Mouse (Mus musculus): ENCODE data around the gene Tbx1. TPM values are rescaled to one million over a fixed set of nuclear protein-coding genes. Genes with fewer than 3 reads are reported as not detected.

The Tbx1 gene
- total RNA-seq, 2 experiments from 2014 or later = 0.20 TPM; not detected in 1

- DNase-seq = no peak
Observed at GRCm38 (mm10) chr16:18587847-18588737, 2.4 kb downstream of the Tbx1 start.

- no peak for DNase-seq
Observed at GRCm38 (mm10) chr16:18586906-18587546, 3.4 kb downstream of the Tbx1 start.

- DNase-seq = no peak
Observed at GRCm38 (mm10) chr16:18586076-18586905, 4.2 kb downstream of the Tbx1 start.

- no peak for DNase-seq
Observed at GRCm38 (mm10) chr16:18585676-18586075, 4.8 kb downstream of the Tbx1 start.

- DNase-seq = no peak
Observed at GRCm38 (mm10) chr16:18584901-18585510, 5.5 kb downstream of the Tbx1 start.

GRCm38 (mm10) chr16:18583673-18584357 lies 6.7 kb downstream of the Tbx1 start:
- no peak for DNase-seq

GRCm38 (mm10) chr16:18583169-18583568 lies 7.3 kb downstream of the Tbx1 start:
- DNase-seq = no peak

- no peak for DNase-seq
Observed at GRCm38 (mm10) chr16:18582426-18583148, 7.9 kb downstream of the Tbx1 start.

GRCm38 (mm10) chr16:18581623-18582205 lies 8.8 kb downstream of the Tbx1 start:
- peak in 1 of 2 experiments; percentile 51 for DNase-seq

- no peak for DNase-seq
Observed at GRCm38 (mm10) chr16:18581050-18581622, 9.3 kb downstream of the Tbx1 start.

GRCm38 (mm10) chr16:18580389-18580788 lies 10.1 kb downstream of the Tbx1 start:
- DNase-seq = no peak

- no peak for DNase-seq
Observed at GRCm38 (mm10) chr16:18577599-18578160, 12.8 kb downstream of the Tbx1 start.

GRCm38 (mm10) chr16:18577071-18577470 lies 13.4 kb downstream of the Tbx1 start:
- no peak for DNase-seq

- peak; percentile 52 to 64 for DNase-seq
Observed at GRCm38 (mm10) chr16:18574196-18574595, 16.3 kb downstream of the Tbx1 start.

GRCm38 (mm10) chr16:18568599-18568998 lies 21.9 kb downstream of the Tbx1 start:
- DNase-seq = no peak

- DNase-seq = no peak
Observed at GRCm38 (mm10) chr16:18564472-18564871, 26.0 kb downstream of the Tbx1 start.

GRCm38 (mm10) chr16:18556461-18556860 lies 34.0 kb downstream of the Tbx1 start:
- no peak for DNase-seq

GRCm38 (mm10) chr16:18555235-18555935 lies 35.1 kb downstream of the Tbx1 start:
- no peak for DNase-seq

- no peak for DNase-seq
Observed at GRCm38 (mm10) chr16:18554721-18555120, 35.8 kb downstream of the Tbx1 start.

All from adrenal gland, postnatal 36 days (tissue).